Mouse (Mus musculus) kidney, adult 9 months (tissue): ENCODE measurements around the gene Arl6ip5.
"Not testable (repeated sequence)": the region's sequence is repeated elsewhere in the genome, so short reads cannot be mapped to it uniquely, and the experiment has no call there.

Experiments used
- DNase-seq: peaks from one replicate; pipeline ENCODE4 v3.0.0; 2022

The Arl6ip5 gene

GRCm38 (mm10) chr6:97224505-97224904 is 14.0 kb downstream of the Arl6ip5 start:
- no peak for DNase-seq

- no peak for DNase-seq
These were observed 15.6 kb downstream of the Arl6ip5 start for GRCm38 (mm10) chr6:97226083-97226491.

GRCm38 (mm10) chr6:97227067-97227847 is 16.8 kb downstream of the Arl6ip5 start:
- DNase-seq = no peak

- no peak for DNase-seq
These were observed 24.6 kb downstream of the Arl6ip5 start for GRCm38 (mm10) chr6:97234911-97235668.

- no peak for DNase-seq
These were observed 25.6 kb downstream of the Arl6ip5 start for GRCm38 (mm10) chr6:97236088-97236487.

- no peak for DNase-seq
These were observed 28.9 kb downstream of the Arl6ip5 start for GRCm38 (mm10) chr6:97239360-97239759.

GRCm38 (mm10) chr6:97240092-97240491 is 29.6 kb downstream of the Arl6ip5 start:
- DNase-seq = no peak

- DNase-seq = no peak
These were observed 32.0 kb downstream of the Arl6ip5 start for GRCm38 (mm10) chr6:97242522-97242921.

- DNase-seq = no peak
These were observed 34.7 kb downstream of the Arl6ip5 start for GRCm38 (mm10) chr6:97245200-97245599.

GRCm38 (mm10) chr6:97250966-97251365 is 40.5 kb downstream of the Arl6ip5 start:
- peak; percentile 72 for DNase-seq

- no peak for DNase-seq
These were observed 41.6 kb downstream of the Arl6ip5 start for GRCm38 (mm10) chr6:97252086-97252485.

GRCm38 (mm10) chr6:97252711-97253221 is 42.3 kb downstream of the Arl6ip5 start, which contains the start of gene Lmod3:
TSS of gene Lmod3 (minus strand) at chr6:97252759.
- peak; percentile 27 for DNase-seq

GRCm38 (mm10) chr6:97258489-97258888 is 48.0 kb downstream of the Arl6ip5 start:
- no peak for DNase-seq

GRCm38 (mm10) chr6:97259926-97260325 is 49.4 kb downstream of the Arl6ip5 start:
- DNase-seq = not testable (repeated sequence)

- peak; percentile 20 for DNase-seq
These were observed 51.7 kb downstream of the Arl6ip5 start for GRCm38 (mm10) chr6:97262229-97262628.

- DNase-seq = not testable (repeated sequence)
These were observed 53.3 kb downstream of the Arl6ip5 start for GRCm38 (mm10) chr6:97263750-97264149.

GRCm38 (mm10) chr6:97265240-97265639 is 54.8 kb downstream of the Arl6ip5 start:
- DNase-seq = peak; percentile 43

GRCm38 (mm10) chr6:97265705-97266104 is 55.2 kb downstream of the Arl6ip5 start:
- DNase-seq = no peak

GRCm38 (mm10) chr6:97266661-97267060 is 56.2 kb downstream of the Arl6ip5 start:
- DNase-seq = no peak

GRCm38 (mm10) chr6:97267132-97267531 is 56.6 kb downstream of the Arl6ip5 start:
- no peak for DNase-seq

GRCm38 (mm10) chr6:97269596-97269995 is 59.1 kb downstream of the Arl6ip5 start:
- no peak for DNase-seq

GRCm38 (mm10) chr6:97272349-97272748 is 61.9 kb downstream of the Arl6ip5 start:
- no peak for DNase-seq

- DNase-seq = no peak
These were observed 62.7 kb downstream of the Arl6ip5 start for GRCm38 (mm10) chr6:97273058-97273710.
